Mouse (Mus musculus) liver, embryonic 12.5 days (tissue): ENCODE measurements around the gene Bbs2. TPM values are rescaled to one million over a fixed set of nuclear protein-coding genes. Genes with fewer than 3 reads are reported as not detected.
A peak's percentile ranks its signal among the peaks of the same experiment; 100 is the strongest.
"Not testable (repeated sequence)": the region's sequence is repeated elsewhere in the genome, so short reads cannot be mapped to it uniquely, and the experiment has no call there.

Experiments used
- ATAC-seq: fragments of 200-750 bp; cut with Nextera tagmentation; 2 replicates; pipeline ENCODE4 v1.8.0; 2017; ENCODE audit warnings: moderate number of reproducible peaks, mild to moderate bottlenecking, moderate library complexity
- H3K27ac ChIP-seq: fragments of 300-500 bp; sonication (generic); 2 replicates; pipeline ENCODE4 v1.5.1; 2016; ENCODE audit warnings: mild to moderate bottlenecking
- H3K27me3 ChIP-seq: fragments of 300-500 bp; sonication (generic); replicated peaks from 2 replicates; pipeline ENCODE4 v1.6.1; 2016; ENCODE audit warnings: mild to moderate bottlenecking, moderate library complexity
- H3K36me3 ChIP-seq: fragments of 300-500 bp; sonication (generic); 2 replicates; pipeline ENCODE4 v1.6.1; 2016; ENCODE audit warnings: mild to moderate bottlenecking, moderate library complexity
- H3K4me1 ChIP-seq: fragments of 300-500 bp; sonication (generic); 2 replicates; pipeline ENCODE4 v1.6.1; 2016
- H3K4me2 ChIP-seq: fragments of 300-500 bp; sonication (generic); 2 replicates; pipeline ENCODE4 v1.6.1; 2016; ENCODE audit warnings: mild to moderate bottlenecking, moderate library complexity
- H3K4me3 ChIP-seq: fragments of 300-500 bp; sonication (generic); 2 replicates; pipeline ENCODE4 v1.5.1; 2016; ENCODE audit warnings: mild to moderate bottlenecking, moderate library complexity
- H3K9ac ChIP-seq: fragments of 300-500 bp; sonication (generic); 2 replicates; pipeline ENCODE4 v1.6.1; 2016; ENCODE audit warnings: mild to moderate bottlenecking, moderate library complexity
- H3K9me3 ChIP-seq: fragments of 300-500 bp; sonication (generic); replicated peaks from 2 replicates; pipeline ENCODE4 v1.6.1; 2016; ENCODE audit warnings: mild to moderate bottlenecking, moderate library complexity
- WGBS: fragments of 180-500 bp; shearing (Covaris S2); methylation state at CpG from one replicate; pipeline ENCODE4 v1.1.7; 2016; ENCODE audit not compliant: insufficient replicate concordance; 5-methylcytosine and 5-hydroxymethylcytosine counted together
- polyA plus RNA-seq: library from polyadenylated mRNA; unstranded; fragments of >200 nt; fragmentation: Nextera tagmentation; extraction: Ambion mirVana; gene quantifications from 2 replicates; pipeline ENCODE4 v1.2.1, GENCODE M21; 2016

The Bbs2 gene
- polyA plus RNA-seq, 1 experiment from 2014 or later = 5.5 TPM

DNA sequence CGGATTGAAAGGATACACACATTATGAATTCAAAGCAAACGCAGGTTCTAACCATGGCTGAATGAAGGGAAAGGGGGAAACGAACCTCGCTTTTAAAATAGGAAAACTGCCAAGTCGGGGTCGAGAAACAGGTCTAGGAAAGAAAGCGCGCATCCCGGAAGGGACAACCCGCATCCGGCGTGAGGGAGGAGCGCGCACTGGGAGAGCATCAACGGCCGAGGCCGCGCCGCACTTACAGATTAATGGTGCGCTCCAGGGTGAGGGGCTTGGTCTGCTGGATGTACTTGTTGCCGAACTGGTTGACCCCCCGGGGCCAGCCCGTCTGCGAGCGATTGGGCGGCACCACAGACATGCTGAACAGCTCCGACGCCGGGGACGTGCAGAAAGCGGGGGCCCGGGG is 62.2 kb downstream of the Bbs2 start:
- Histone ChIP-seq H3K9ac (peak overlapping the region; percentile 78), H3K27ac (peak overlapping the region; percentile 86), H3K4me1 (peaks cover 47% of the 10 kb centered on the region), H3K4me2 (peak overlapping the region; percentile 86), H3K4me3 (peak overlapping the region; percentile 81), H3K36me3 (peaks cover 22% of the 10 kb centered on the region)
- peak; percentile 85 for ATAC-seq
- H3K27me3 ChIP-seq, H3K9me3 ChIP-seq: not testable (repeated sequence)
- WGBS = under 1% methylated on average over 22 of the region's 32 CpGs

DNA sequence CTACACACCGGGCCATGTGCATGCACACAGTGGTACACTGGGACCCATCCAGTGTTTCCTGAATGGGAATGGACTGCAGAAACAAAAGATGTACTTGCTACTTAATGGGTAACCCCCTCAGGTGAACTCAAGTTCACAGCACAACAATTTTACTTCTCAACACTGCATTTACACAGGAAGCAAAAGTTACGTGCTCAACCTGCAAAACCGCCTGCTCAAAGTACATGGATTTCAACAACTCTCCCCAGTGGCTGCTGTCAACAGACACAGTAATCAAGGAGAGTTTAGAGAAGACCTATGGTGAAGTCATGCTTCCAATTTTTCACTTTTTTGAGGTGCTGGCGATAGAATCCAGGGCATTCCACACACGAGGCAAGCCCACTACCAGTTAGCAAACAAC is 63.5 kb downstream of the Bbs2 start:
- Histone ChIP-seq H3K9me3 (no peaks in the 10 kb centered on the region), H3K9ac (peak overlapping the region; percentile 78), H3K4me1 (peaks cover 47% of the 10 kb centered on the region), H3K4me3 (peak overlapping the region; percentile 81), H3K27ac (0 out of 2 replicates have a peak overlapping the region, but pooled peaks have one; percentile 10), H3K27me3 (no peaks in the 10 kb centered on the region), H3K36me3 (peaks cover 29% of the 10 kb centered on the region), H3K4me2 (peak overlapping the region; percentile 86)
- ATAC-seq = no peak
- WGBS = 58% methylated on average over 5 of the region's 5 CpGs

DNA sequence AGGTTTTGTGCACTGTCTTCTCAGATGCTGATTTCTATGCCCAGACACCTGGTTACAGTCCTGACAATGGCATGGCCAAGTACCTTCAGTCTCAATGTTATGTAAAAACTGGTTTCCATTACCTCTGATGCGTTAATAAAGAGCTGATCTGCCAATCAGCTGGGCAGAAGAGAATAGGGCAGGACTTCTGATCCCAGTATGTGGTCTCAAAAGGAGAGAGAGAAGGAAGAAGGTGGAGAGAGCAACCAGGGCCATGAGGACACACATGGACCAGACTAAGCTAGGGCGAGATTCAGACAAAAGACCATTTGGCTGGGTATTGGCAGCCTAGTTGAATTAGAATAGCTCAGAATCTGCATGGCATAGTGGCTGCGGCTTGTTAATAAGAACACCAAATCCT is 65.1 kb downstream of the Bbs2 start:
- Histone ChIP-seq H3K36me3 (peaks cover 39% of the 10 kb centered on the region), H3K4me3 (no peak overlapping the region), H3K9me3 (no peaks in the 10 kb centered on the region), H3K4me1 (peaks cover 47% of the 10 kb centered on the region), H3K4me2 (peak overlapping the region; percentile 86), H3K9ac (peak overlapping the region; percentile 39), H3K27me3 (no peaks in the 10 kb centered on the region), H3K27ac (no peak overlapping the region)
- no peak for ATAC-seq
- 83% methylated on average over 3 of the region's 3 CpGs for WGBS

DNA sequence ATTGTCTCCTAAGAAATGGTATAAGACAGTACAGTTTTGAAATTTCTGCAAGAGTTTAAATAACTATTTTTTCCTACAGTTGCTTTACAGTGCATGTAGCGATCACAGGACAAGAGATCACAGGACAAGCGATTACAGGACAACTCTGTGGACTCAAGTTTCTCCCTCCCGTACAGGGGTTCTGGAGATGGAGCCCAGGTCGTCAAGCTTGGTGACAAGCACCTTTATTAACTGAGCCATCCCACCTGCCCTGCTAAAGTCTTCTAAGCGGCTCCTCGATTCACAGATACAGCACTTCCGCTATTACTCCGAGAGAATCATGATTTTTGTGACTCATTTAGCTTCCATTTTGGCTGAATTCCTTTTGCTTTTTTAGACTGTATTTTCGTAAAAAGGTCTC is 69.0 kb downstream of the Bbs2 start:
- Histone ChIP-seq H3K27ac (no peak overlapping the region), H3K36me3 (peaks cover 77% of the 10 kb centered on the region), H3K9ac (no peak overlapping the region), H3K4me2 (no peak overlapping the region), H3K9me3 (no peaks in the 10 kb centered on the region), H3K27me3 (no peaks in the 10 kb centered on the region), H3K4me3 (no peak overlapping the region), H3K4me1 (peaks cover 24% of the 10 kb centered on the region)
- ATAC-seq = no peak
- 93% methylated on average over 9 of the region's 9 CpGs for WGBS

DNA sequence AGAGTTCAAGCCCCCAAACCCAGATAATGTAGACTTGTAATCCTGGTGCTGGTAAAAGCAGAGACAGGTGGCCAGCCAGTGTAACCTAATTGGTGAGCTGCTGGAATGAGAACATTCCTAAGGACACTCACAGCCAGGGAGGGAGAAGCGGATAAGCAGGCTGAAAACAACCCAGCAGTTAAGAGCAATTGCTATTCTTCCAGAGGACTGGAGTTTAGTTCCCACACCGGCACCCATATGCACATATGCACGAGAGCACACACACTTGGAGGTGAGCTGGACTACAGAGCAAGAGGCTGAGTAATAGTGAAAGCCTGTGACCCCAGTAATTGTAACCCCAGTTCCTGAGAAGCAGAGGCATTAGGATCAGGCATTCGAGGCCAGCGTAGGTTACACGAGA is 74.8 kb downstream of the Bbs2 start:
- no peak overlapping the region for H3K4me3 ChIP-seq
- H3K27ac ChIP-seq = no peak overlapping the region
- H3K9ac ChIP-seq = no peak overlapping the region
- no peak for ATAC-seq
- H3K9me3 ChIP-seq = no peaks in the 10 kb centered on the region
- H3K4me1 ChIP-seq = no peaks in the 10 kb centered on the region
- WGBS = 83% methylated on average over 6 of the region's 6 CpGs
- no peak overlapping the region for H3K4me2 ChIP-seq
- H3K27me3 ChIP-seq = no peaks in the 10 kb centered on the region
- peaks cover 89% of the 10 kb centered on the region for H3K36me3 ChIP-seq

Other genes with a start within 250 kb of the Bbs2 start
- 78.1 and 79.9 TPM in 2 replicates for gene Amfr, start 86.1 kb downstream of the Bbs2 start, polyA plus RNA-seq
- gene Nudt21, start 61.9 kb downstream of the Bbs2 start, polyA plus RNA-seq = 100 and 102 TPM in 2 replicates
- 7.2 and 8.2 TPM in 2 replicates for gene Ogfod1, start 61.7 kb downstream of the Bbs2 start, polyA plus RNA-seq
- gene Mt4, start 38.3 kb upstream of the Bbs2 start, polyA plus RNA-seq = not detected in 2 replicates
- gene Mt3, start 53.7 kb upstream of the Bbs2 start, polyA plus RNA-seq = 0.42 and 0.45 TPM in 2 replicates
- 1,025 and 1,037 TPM in 2 replicates for gene Mt2, start 73.7 kb upstream of the Bbs2 start, polyA plus RNA-seq
- gene Mt1, start 80.2 kb upstream of the Bbs2 start, polyA plus RNA-seq = 3,299 and 3,537 TPM in 2 replicates
- 74.6 and 77.0 TPM in 2 replicates for gene Nup93, start 115.6 kb upstream of the Bbs2 start, polyA plus RNA-seq
- gene Slc12a3, start 230.3 kb upstream of the Bbs2 start, polyA plus RNA-seq = not detected in 2 replicates